Mouse (Mus musculus): Measurements from ENCODE around the gene Ccdc12. TPM values are rescaled to one million over a fixed set of nuclear protein-coding genes. Genes with fewer than 3 reads are reported as not detected.

Ccdc12 gene
- polyA plus RNA-seq, 1 experiment from 2014 or later = 144 TPM

GRCm38 (mm10) chr9:110687061-110687460 is 30.8 kb downstream of the Ccdc12 start:
- no peak overlapping the region for H3K4me2 ChIP-seq
- H3K4me3 ChIP-seq (ENCODE audit: low read depth, low read length) = no peak overlapping the region
- no peak overlapping the region for H3K27ac ChIP-seq (ENCODE audit: low read depth, low read length)
- no peak overlapping the region for H3K9ac ChIP-seq (ENCODE audit: low read length)
- no peak for DNase-seq (ENCODE audit: low spot score, missing footprints)
- no peak for ATAC-seq (ENCODE audit: low FRiP score)
- H3K27me3 ChIP-seq (ENCODE audit: control insufficient read depth, insufficient read depth, low read length) = no peaks in the 10 kb centered on the region
- H3K36me3 ChIP-seq (ENCODE audit: control insufficient read depth, insufficient read depth, low read length) = no peaks in the 10 kb centered on the region
- no peaks in the 10 kb centered on the region for H3K9me3 ChIP-seq (ENCODE audit: control insufficient read depth, low read length)
- 0 out of 2 replicates have a peak, but pooled peaks cover 2% of the 10 kb centered on the region for H3K4me1 ChIP-seq (ENCODE audit: control insufficient read depth, insufficient read depth, low read length)
- 64% methylated on average over 5 of the region's 5 CpGs for WGBS

- WGBS = 84% methylated on average over 2 of the region's 2 CpGs
- no peak overlapping the region for H3K4me3 ChIP-seq (ENCODE audit: low read depth, low read length)
- H3K27ac ChIP-seq (ENCODE audit: low read depth, low read length) = no peak overlapping the region
- H3K9me3 ChIP-seq (ENCODE audit: control insufficient read depth, low read length) = no peaks in the 10 kb centered on the region
- DNase-seq (ENCODE audit: low spot score, missing footprints) (no peak), ATAC-seq (ENCODE audit: low FRiP score) (no peak)
- H3K9ac ChIP-seq (ENCODE audit: low read length) = no peak overlapping the region
- no peak overlapping the region for H3K4me2 ChIP-seq
- no peaks in the 10 kb centered on the region for H3K36me3 ChIP-seq (ENCODE audit: control insufficient read depth, insufficient read depth, low read length)
- 0 out of 2 replicates have a peak, but pooled peaks cover 2% of the 10 kb centered on the region for H3K4me1 ChIP-seq (ENCODE audit: control insufficient read depth, insufficient read depth, low read length)
- H3K27me3 ChIP-seq (ENCODE audit: control insufficient read depth, insufficient read depth, low read length) = no peaks in the 10 kb centered on the region
Measured at GRCm38 (mm10) chr9:110687846-110688245, 31.5 kb downstream of the Ccdc12 start.

- Histone ChIP-seq H3K27me3 (ENCODE audit: control insufficient read depth, insufficient read depth, low read length) (no peaks in the 10 kb centered on the region), H3K4me3 (ENCODE audit: low read depth, low read length) (no peak overlapping the region), H3K4me1 (ENCODE audit: control insufficient read depth, insufficient read depth, low read length) (no peaks in the 10 kb centered on the region), H3K9me3 (ENCODE audit: control insufficient read depth, low read length) (no peaks in the 10 kb centered on the region), H3K4me2 (no peak overlapping the region), H3K9ac (ENCODE audit: low read length) (no peak overlapping the region), H3K27ac (ENCODE audit: low read depth, low read length) (no peak overlapping the region), H3K36me3 (ENCODE audit: control insufficient read depth, insufficient read depth, low read length) (no peaks in the 10 kb centered on the region)
- DNase-seq (ENCODE audit: low spot score, missing footprints) = no peak
- 93% methylated on average over 8 of the region's 8 CpGs for WGBS
- no peak for ATAC-seq (ENCODE audit: low FRiP score)
Measured at GRCm38 (mm10) chr9:110689261-110689779, 33.0 kb downstream of the Ccdc12 start.

- no peaks in the 10 kb centered on the region for H3K36me3 ChIP-seq (ENCODE audit: control insufficient read depth, insufficient read depth, low read length)
Measured at GRCm38 (mm10) chr9:110695165-110695755, 39.0 kb downstream of the Ccdc12 start.

GRCm38 (mm10) chr9:110696427-110696826 is 40.1 kb downstream of the Ccdc12 start:
- no peaks in the 10 kb centered on the region for H3K27me3 ChIP-seq (ENCODE audit: control insufficient read depth, insufficient read depth, low read length)
- ATAC-seq (ENCODE audit: low FRiP score) (no peak), DNase-seq (ENCODE audit: low spot score, missing footprints) (no peak)
- no peaks in the 10 kb centered on the region for H3K9me3 ChIP-seq (ENCODE audit: control insufficient read depth, low read length)
- no peaks in the 10 kb centered on the region for H3K4me1 ChIP-seq (ENCODE audit: control insufficient read depth, insufficient read depth, low read length)
- 89% methylated on average over 5 of the region's 5 CpGs for WGBS
- H3K27ac ChIP-seq (ENCODE audit: low read depth, low read length) = no peak overlapping the region
- no peak overlapping the region for H3K4me2 ChIP-seq
- no peaks in the 10 kb centered on the region for H3K36me3 ChIP-seq (ENCODE audit: control insufficient read depth, insufficient read depth, low read length)
- H3K9ac ChIP-seq (ENCODE audit: low read length) = no peak overlapping the region
- no peak overlapping the region for H3K4me3 ChIP-seq (ENCODE audit: low read depth, low read length)

More at GRCm38 (mm10) chr9:110695165-110695755, 39.0 kb downstream of the Ccdc12 start:
- Histone ChIP-seq H3K4me1 (ENCODE audit: control insufficient read depth, insufficient read depth, low read length) (no peaks in the 10 kb centered on the region), H3K9ac (ENCODE audit: low read length) (no peak overlapping the region), H3K9me3 (ENCODE audit: control insufficient read depth, low read length) (no peaks in the 10 kb centered on the region), H3K27me3 (ENCODE audit: control insufficient read depth, insufficient read depth, low read length) (no peaks in the 10 kb centered on the region), H3K4me2 (no peak overlapping the region), H3K27ac (ENCODE audit: low read depth, low read length) (no peak overlapping the region), H3K4me3 (ENCODE audit: low read depth, low read length) (no peak overlapping the region)
- 88% methylated on average over 4 of the region's 4 CpGs for WGBS
- ATAC-seq (ENCODE audit: low FRiP score) (no peak), DNase-seq (ENCODE audit: low spot score, missing footprints) (no peak)

- Histone ChIP-seq H3K9ac (ENCODE audit: low read length) (no peak overlapping the region), H3K27ac (ENCODE audit: low read depth, low read length) (no peak overlapping the region), H3K4me2 (no peak overlapping the region), H3K4me1 (ENCODE audit: control insufficient read depth, insufficient read depth, low read length) (no peaks in the 10 kb centered on the region), H3K9me3 (ENCODE audit: control insufficient read depth, low read length) (no peaks in the 10 kb centered on the region), H3K27me3 (ENCODE audit: control insufficient read depth, insufficient read depth, low read length) (no peaks in the 10 kb centered on the region), H3K36me3 (ENCODE audit: control insufficient read depth, insufficient read depth, low read length) (no peaks in the 10 kb centered on the region), H3K4me3 (ENCODE audit: low read depth, low read length) (no peak overlapping the region)
- ATAC-seq (ENCODE audit: low FRiP score) = no peak
- DNase-seq (ENCODE audit: low spot score, missing footprints) = no peak
- WGBS = 96% methylated on average over 3 of the region's 3 CpGs
Measured at GRCm38 (mm10) chr9:110697465-110697864, 41.2 kb downstream of the Ccdc12 start.

- no peak for DNase-seq (ENCODE audit: low spot score, missing footprints)
- Histone ChIP-seq H3K4me3 (ENCODE audit: low read depth, low read length) (no peak overlapping the region), H3K36me3 (ENCODE audit: control insufficient read depth, insufficient read depth, low read length) (no peaks in the 10 kb centered on the region), H3K4me1 (ENCODE audit: control insufficient read depth, insufficient read depth, low read length) (no peaks in the 10 kb centered on the region), H3K27ac (ENCODE audit: low read depth, low read length) (no peak overlapping the region), H3K4me2 (no peak overlapping the region), H3K27me3 (ENCODE audit: control insufficient read depth, insufficient read depth, low read length) (no peaks in the 10 kb centered on the region), H3K9ac (ENCODE audit: low read length) (no peak overlapping the region), H3K9me3 (ENCODE audit: control insufficient read depth, low read length) (no peaks in the 10 kb centered on the region)
- WGBS = 84% methylated on average over 3 of the region's 3 CpGs
- ATAC-seq (ENCODE audit: low FRiP score) = no peak
Measured at GRCm38 (mm10) chr9:110699574-110699973, 43.3 kb downstream of the Ccdc12 start.

GRCm38 (mm10) chr9:110701114-110702032 is 45.1 kb downstream of the Ccdc12 start:
- no peak for ATAC-seq (ENCODE audit: low FRiP score)
- Histone ChIP-seq H3K4me2 (no peak overlapping the region), H3K9me3 (ENCODE audit: control insufficient read depth, low read length) (no peaks in the 10 kb centered on the region), H3K4me1 (ENCODE audit: control insufficient read depth, insufficient read depth, low read length) (no peaks in the 10 kb centered on the region), H3K36me3 (ENCODE audit: control insufficient read depth, insufficient read depth, low read length) (no peaks in the 10 kb centered on the region), H3K9ac (ENCODE audit: low read length) (no peak overlapping the region), H3K27me3 (ENCODE audit: control insufficient read depth, insufficient read depth, low read length) (no peaks in the 10 kb centered on the region), H3K27ac (ENCODE audit: low read depth, low read length) (no peak overlapping the region), H3K4me3 (ENCODE audit: low read depth, low read length) (no peak overlapping the region)
- DNase-seq (ENCODE audit: low spot score, missing footprints) = no peak
- 74% methylated on average over 11 of the region's 12 CpGs for WGBS

- DNase-seq (ENCODE audit: low spot score, missing footprints) = no peak
- no peaks in the 10 kb centered on the region for H3K9me3 ChIP-seq (ENCODE audit: control insufficient read depth, low read length)
- H3K36me3 ChIP-seq (ENCODE audit: control insufficient read depth, insufficient read depth, low read length) = no peaks in the 10 kb centered on the region
- no peaks in the 10 kb centered on the region for H3K4me1 ChIP-seq (ENCODE audit: control insufficient read depth, insufficient read depth, low read length)
- H3K27me3 ChIP-seq (ENCODE audit: control insufficient read depth, insufficient read depth, low read length) = no peaks in the 10 kb centered on the region
- ATAC-seq (ENCODE audit: low FRiP score) = no peak
- 100% methylated on average over 1 of the region's 1 CpGs for WGBS
- no peak overlapping the region for H3K27ac ChIP-seq (ENCODE audit: low read depth, low read length)
- H3K4me2 ChIP-seq = no peak overlapping the region
- no peak overlapping the region for H3K9ac ChIP-seq (ENCODE audit: low read length)
- no peak overlapping the region for H3K4me3 ChIP-seq (ENCODE audit: low read depth, low read length)
Measured at GRCm38 (mm10) chr9:110702848-110703247, 46.5 kb downstream of the Ccdc12 start.

Data from midbrain, embryonic 11.5 days (tissue).